Mouse (Mus musculus): ENCODE measurements around the gene Exosc1.

The Exosc1 gene

DNA sequence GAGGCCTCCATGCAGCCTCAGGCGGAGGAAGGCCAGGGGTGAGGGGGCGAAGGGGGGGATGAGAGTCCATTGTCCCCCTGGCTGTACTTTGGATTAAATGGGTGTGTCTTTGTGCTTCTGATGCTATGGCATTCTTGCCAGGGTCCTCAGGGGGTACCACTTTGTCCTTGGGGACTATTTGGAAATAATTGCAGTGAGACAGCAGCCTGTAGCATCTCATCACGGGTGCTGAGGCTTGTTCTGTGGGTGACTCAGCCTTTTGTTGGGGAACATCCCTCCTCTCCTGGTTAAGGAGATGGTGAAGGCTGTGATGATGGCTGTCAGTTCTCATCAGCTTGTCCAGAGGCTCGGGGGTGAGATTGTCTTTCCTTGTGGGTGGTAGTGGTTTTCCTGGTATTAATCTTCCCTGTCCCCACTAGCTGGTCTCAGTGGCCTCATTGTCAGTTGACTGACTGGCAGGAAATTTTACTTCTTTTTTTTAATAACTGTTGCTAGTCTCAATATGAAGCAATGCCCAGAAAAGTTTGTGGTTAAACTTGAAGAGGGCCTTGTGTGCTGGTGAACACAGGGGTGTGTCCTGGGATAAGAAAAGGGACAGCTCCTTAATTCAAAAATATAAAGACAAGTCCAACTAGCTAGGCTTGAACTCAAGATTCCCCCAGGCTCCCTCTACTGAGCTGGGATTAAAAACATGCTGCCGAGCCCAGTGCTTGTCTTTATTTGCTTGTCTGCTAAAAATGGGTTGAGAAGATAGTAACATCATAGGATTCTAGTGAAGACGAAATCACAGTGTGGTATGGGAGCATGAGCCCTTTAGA is 19.2 kb downstream of the Exosc1 start:
- no peak for DNase-seq (ENCODE audit: low read depth, low spot score)

DNA sequence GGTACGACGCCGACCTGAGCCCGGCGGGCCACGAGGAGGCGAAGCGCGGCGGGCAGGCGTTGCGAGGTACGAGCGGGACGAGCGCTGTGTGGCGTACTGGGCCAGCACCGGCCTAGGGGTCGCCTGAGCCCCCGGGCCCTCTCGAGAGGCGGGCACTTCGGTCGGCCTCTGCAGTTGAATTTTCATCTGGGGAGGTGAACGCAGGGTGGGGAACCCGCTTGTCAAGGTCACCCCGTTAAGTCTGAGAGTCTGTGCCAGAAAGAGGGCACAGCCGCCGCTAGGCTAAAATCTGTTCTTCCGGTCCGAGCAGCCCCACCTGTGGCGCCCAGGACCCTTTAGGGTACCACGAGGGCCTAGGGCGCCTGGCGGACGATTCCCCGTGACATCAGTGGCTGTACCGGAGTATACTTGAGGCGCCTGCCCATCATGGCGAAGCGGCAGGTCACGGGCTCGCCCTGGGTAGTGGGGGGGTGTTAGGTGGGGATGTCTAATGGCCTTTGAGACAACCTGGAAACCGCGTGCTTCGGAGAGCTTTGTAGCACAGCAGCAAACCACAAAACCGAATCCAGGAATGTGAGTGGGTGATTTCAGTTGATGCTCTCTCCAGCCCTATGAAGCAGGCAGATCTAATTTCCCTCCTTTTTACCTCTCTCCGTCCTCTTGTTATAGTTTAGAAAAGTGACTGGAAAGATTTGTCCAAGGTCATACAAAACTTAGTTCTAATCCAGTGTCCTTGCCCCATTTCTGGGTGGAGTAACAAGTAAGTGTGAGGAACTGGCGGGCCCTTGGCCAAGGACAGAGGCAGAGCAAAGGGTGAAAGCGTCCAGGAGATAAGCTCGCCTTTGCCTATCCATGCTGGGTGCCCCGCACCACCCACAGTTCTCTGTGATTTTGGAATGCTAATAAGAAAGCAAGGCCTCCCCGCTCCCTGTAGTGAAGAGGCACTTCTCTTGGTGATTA is 20.8 kb downstream of the Exosc1 start:
- DNase-seq (ENCODE audit: low read depth, low spot score), result no peak

DNA sequence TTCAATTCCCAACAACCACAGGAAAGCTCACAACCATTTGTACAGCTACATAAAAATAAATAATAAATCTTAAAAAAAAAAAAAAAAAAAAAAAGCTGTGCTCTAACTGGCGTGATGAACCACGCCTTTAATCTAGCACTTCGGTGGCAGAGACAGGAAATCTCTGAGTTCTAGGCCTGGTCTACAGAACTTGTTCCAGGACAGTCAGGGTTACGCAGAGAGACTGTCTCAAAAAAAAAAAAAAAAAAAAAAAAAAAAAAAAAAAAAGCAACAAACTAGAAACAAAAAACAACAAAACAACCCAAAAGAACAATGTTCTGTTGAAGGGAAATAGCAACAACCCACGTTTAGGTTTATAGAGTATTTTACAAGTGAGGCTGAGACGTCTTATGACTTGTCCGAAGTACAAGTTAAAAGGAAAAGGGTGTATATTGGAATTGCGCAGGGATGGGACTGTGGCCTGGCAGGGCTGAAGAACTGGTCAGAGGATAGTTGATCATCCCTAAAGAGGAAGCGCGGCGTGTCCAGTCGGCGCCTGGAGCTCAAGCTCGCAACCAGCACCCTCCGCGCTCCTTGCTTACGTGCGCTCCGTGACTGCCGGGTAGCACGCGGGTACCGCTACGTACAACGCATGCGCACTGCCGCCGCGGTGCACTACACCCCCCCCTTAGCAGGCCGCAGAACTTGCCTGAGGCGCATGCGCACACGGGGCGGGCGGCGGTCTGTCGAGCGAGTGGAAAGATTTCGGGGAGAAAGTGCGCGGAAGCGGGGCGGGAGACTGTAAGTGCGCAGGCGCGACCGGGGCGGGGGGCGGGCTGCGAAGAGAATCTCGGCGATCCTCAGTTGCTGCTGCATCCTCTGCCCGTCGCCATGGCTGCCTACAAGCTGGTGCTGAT is 21.8 kb downstream of the Exosc1 start, which contains the start of gene Pgam1:
Gene Pgam1 (plus strand): TSS at position 746 of the 896 bp plus-strand sequence.
- DNase-seq (ENCODE audit: low read depth, low spot score), result peak; percentile 98

DNA sequence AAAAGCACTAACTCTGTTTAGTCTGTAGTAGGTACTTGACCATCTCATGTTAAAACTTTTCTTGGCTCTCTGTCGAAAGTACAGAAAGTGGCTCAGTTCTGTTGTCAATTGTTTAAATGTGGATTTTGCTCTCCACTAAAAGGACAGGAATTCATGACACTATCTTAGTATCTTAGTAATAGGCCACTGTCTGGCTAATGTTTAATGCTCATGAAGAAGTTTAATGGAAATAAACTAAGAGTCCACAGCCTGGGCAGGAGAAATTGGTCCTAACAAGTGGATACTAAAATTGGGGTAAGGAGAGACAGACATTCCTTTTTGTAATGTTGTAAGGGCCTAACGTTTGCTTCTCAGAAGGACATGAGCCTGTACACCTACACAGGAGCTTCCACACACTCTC is 22.8 kb downstream of the Exosc1 start:
- no peak for DNase-seq (ENCODE audit: low read depth, low spot score)

DNA sequence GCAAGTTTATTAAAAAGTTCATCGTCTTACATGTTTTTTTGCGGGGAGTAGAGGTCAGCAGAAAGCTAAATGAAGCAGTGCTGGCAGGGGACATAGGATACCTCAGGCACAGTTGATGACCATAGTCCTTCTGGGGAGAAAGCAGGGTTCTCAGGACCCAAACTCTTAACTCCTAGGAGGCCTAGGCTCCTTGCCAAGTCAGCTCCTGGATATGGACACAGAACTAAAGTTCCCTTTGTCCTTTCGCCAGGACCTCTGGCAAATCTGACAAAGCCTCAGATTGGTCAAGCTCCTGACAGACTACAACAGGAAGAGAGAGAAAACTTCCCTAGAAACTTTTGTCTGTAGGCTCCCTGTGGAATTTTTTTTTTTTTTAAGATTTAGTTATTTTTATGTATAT is 24.5 kb downstream of the Exosc1 start:
- no peak for DNase-seq (ENCODE audit: low read depth, low spot score)

DNA sequence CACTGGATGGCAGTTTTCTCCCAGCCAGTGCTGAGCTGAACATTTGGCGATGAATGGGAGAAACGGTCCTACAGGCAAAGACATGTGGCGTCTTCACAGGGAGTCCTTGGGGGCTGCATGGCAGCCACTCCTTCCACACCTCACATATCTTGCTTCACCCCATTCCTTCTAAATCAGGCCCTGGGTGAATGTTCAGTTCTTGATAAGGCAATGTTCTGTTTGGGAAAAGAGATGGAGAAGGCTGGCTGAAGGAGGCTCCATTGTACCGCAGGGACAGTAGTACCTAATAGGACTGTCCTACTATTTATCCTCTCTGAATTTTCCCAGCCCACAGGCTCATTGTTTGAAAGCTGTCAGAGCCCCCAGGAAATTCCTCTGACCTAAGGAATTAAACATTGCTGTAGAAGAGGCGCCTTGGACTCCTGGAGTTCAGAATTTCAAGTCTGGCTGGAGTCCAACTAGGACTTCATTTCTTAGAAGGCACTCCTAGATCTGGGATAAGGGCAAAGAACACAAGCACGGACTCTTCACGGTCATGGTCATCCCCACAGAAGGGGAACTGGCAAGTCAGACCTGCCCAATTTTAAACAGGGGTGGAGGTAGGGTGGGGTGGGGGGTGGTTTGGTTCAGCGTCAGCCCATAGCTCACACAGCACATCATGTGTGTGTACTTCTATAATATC is 26.0 kb downstream of the Exosc1 start:
- DNase-seq (ENCODE audit: low read depth, low spot score), result no peak

DNA sequence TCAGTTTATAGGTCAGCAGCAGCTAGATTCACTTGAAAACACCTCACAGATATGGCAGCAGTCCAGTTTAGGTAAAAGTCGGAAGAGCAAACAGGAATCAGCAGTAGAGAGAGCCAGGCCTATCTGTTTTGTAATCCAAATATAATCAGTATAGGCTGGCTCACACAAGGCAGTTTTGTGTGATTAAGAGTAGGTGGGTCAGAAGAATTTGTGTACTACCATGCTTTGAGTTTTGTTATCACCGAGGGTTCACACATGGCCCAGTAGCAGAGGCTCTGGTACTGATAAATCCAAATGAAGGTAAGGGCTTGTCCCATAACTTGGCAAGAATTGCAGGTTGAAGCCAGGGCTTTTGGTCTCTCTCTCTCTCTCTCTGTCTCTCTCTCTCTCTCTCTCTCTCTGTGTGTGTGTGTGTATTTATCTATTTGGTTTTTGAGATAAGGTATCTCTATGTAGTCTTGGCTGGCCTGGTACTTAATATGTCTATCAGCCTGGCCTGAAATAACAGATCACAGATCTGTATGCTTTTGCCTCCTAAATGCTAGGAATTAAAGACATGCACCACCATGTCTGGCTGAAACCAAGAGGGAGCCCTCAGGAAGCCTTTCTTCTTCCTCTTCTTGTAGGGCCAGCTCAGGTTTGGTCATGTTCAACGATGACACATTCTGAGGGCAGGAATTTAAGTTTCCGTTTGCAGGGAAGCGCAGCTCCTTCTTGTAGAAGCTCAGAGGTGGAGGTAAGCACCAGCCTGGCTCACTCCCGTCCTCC is 26.7 kb downstream of the Exosc1 start:
- DNase-seq (ENCODE audit: low read depth, low spot score), result no peak

DNA sequence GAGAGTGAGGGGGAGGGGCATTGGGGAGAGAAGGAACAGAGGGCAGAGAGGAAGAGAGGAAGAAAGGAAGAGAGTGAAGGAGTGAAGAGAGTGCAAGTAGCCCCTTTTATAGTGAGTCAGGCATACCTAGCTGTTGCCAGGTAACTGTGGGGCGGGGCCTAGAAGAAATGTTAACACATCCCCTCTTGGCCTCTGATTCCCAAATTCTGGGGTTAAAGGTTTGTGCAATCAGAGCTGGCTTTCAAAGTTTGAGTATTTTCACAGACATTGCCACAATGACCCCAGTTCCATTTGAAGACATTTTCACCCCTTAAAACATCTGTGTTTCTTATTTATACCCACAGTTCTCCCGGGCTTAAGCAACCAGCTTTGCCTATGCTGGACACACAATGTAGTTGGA is 28.0 kb downstream of the Exosc1 start:
- no peak for DNase-seq (ENCODE audit: low read depth, low spot score)

DNA sequence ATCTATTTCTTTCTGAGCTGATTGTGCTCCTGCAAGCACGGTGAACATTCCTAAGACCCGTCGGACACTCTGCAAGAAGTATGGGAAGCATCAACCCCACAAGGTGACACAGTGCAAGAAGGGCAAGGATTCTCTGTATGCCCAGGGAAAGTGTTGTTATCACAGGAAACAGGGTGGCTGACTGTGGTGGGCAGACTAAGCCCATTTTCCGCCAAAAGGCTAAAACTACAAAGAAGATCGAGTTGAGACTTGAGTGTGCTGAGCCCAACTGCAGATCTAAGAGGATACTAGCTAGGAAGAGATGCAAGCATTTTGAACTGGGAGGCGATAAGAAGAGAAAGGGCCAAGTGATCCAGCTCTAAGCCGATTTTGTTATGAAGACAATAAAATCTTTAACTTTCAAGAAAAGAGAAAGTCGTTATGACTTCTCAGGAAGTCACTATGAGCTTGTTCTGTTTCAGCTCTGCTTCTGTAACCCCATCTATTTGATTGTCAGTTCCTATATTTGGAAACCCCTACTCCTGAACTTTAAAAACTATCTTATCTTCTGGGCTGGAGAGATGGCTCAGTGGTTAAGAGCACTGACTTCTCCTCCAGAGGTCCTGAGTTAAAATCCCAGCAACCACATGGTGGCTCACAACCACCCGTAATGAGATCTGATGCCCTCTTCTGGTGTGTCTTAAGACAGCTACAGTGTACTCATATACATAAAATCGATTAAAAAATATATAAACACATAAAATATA is 30.2 kb downstream of the Exosc1 start:
- DNase-seq (ENCODE audit: low read depth, low spot score), result no peak

DNA sequence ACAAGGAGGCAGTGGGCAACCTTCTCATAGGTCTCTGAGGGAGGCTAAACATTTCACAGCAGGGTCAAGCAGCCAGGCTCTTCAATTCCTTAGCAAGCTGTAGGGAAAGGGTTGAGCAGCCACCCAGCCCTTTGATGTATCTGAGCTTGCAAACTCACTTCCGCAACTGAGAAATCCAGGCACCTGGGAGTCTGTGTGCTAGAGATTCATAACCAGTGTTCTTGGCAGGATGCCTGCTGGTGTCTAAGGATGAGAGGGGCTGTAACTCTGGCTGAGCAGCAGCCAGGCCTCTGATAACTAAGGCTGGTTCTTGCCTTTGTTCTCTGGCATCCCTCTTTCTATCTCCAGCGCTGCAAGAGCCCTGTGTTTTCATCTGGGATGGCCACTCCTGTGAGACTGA is 31.5 kb downstream of the Exosc1 start:
- no peak for DNase-seq (ENCODE audit: low read depth, low spot score)

DNA sequence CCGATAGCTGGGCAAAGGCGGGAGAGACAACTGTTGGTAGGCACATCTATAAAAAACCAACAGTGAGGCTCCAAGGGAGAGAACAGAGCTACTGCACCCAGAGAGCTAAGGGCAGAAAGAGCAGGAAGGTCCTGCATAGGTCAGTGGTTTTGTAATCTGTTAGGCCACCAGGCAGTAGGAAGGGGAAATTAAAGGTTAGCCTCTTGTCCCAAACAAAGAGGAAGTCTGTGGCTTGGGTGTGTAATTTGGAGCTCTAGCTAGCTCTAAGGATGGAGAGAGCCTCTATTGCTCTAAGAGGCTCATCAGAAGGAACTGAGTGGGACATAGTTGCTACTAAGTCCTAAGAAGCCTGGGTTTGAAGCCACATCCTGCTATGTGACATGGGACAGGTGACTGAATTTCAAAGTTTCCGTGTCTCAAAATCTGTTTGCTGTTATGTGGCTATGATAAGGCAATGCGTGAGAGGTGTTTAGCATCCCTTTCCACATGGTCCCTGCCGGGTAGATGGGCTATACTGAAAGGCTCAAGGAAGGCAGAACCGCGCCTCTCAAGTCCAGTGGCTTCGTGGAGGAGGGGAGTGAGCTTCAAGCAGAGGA is 32.6 kb downstream of the Exosc1 start:
- DNase-seq (ENCODE audit: low read depth, low spot score), result no peak

DNA sequence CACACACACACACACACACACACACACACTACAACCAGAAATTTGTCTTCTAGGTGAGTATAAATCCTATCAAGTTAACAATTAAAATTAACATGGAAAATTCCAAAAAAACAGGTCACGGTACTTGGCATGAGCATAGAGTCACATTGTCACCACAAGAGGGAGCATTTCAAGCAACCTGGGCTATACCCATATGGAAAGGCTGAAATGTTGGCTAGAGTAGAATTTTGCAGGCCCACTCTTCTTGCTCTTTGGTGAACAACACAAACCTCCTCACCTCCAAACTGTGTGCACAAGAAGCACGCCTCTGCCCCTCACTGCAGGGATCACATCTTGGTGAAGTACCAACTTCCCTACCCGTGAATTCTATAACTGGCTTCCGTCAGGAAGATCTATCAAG is 34.4 kb downstream of the Exosc1 start:
- DNase-seq (ENCODE audit: low read depth, low spot score), result no peak

DNA sequence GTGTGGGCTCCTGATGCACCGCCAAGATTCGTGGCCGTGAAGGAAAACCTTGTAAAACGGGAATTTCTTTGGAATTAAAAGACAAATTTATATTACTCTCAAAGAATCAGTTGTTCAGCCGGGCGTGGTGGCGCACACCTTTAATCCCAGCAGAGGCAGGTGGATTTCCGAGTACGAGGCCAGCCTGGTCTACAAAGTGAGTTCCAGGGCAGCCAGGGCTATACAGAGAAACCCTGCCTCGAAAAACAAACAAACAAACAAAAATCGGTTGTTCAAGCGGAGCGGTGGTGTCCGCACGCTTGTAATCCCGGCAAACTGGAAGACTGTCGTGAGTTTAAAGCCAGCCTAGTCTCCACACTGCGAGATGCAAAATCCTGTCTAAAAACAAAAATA is 36.9 kb downstream of the Exosc1 start:
- no peak for DNase-seq (ENCODE audit: low read depth, low spot score)

DNA sequence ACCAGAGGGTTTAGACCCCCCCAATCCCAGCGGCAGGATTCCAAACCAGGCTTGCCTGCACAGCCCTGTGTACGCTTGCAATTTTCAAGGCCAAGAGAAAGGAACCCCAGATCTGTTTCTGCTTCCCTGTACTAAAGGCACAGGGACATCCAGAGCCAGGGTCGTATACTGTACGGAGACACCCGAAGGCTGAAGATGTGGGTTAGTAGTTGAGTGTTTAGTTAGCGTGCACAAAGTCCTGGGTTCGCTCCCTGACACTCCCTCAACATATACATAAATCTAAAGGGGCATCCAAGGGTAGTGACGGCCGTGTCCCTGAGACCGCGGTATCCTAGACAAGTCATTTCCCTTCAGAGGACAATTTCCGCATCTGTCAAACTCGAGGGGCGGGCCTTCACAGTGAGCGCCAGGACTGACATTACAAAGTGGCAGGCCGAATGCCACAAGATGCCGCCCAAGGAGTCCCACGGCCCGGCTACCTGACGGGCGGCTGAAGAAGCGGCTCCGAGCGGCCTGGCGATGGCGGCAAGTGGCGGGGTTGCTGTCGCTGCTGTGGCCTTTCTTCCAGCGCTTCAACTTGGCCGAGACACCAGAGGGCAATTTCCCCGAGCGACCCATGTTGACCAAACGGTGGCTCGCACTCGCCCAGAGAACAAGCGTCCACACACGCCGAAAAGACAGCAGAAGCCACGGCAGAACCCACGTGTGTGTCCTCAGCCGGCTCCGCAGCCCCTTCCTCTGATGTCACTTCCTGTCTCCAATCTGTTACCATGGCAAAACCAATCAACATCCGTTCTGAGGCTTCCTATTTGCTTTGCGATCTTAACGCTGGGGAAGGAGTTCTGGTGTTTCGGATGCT is 37.5 kb downstream of the Exosc1 start, which contains the start of gene Rrp12:
Gene Rrp12 (minus strand): TSS at position 714 of the 859 bp plus-strand sequence.
- DNase-seq (ENCODE audit: low read depth, low spot score), result peak; percentile 81

DNA sequence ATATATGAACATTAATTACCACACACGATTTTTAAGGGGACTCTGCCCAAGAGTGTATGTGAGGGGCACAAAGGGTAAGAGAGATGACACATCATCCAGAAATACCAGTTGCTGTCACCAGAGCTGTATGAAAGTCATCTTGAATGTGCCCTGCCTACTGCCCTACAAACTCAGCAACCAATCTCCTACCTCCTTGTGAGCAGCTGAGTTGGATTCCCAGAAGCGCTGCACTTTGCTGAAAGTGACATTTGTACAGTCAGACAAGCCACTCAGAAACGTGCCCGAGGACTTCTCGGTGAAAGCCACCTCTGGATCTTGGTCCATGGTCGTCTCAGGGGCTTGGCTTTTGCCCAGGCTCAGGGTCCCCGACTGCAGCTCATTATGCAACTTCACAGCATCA is 38.3 kb downstream of the Exosc1 start:
- DNase-seq (ENCODE audit: low read depth, low spot score), result no peak

DNA sequence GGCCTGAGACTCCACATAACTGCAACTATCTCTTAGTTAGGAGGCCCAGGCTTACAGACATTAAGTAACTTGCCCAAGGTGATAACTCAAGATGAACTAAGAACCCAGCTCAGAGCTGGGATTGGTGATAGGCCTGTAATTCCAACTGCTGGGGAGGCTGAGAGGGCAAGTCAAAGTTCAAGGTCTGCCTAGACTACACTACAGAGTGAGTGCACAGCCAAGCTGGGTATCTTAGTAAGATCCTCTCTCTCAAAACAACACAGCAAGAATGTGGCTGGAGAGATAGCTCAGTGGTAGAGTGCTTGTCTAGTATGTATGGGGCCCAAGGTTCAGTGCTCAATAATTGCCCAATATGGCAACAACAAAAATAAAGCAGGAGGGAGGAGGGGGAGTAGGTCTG is 45.0 kb downstream of the Exosc1 start:
- no peak for DNase-seq (ENCODE audit: low read depth, low spot score)

DNA sequence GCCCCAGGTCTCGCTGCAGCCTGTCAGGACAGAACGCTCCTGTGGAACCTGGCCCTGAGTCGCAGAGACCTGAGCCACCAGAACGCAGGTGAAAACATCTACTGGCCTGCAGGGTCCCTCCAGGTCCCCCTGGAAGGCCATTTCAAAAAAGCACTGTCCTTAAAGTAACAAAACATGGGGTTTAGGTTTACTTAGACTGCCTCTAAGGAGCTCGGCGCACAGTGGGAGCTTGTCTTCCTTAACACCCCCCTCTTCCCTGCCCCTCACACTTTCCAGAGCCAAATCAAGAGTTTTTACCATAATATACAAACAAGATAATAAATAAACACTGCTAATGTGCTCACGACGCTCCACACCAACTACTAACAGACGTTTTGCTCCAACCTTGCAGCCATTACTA is 49.3 kb downstream of the Exosc1 start:
- DNase-seq (ENCODE audit: low read depth, low spot score), result no peak

DNA sequence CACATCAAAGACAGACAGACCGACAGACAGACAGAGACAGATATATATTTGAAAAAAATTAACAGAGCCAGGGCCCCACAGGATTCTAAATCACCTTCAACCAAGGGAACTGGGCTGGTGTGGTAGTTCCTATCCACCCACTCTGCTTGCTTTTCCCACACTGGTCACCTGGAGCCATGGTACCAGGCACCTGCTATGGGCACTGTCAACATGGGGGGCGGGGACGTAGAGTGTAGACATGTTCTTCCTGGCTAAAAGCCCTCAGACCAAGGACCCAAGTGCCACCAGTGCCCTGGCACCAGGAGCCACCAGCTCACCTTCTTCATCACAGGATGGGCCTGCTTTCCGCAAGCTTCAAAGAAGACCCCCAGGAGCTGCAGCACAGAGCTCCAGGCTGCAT is 51.4 kb downstream of the Exosc1 start:
- DNase-seq (ENCODE audit: low read depth, low spot score), result no peak
